Mouse (Mus musculus) cerebellum, adult 9-11 months (tissue): ENCODE results near the gene Hoxa4.

Experiments
- DNase-seq: peaks from one replicate; pipeline ENCODE4 v3.0.0; 2022

Gene Hoxa4

GRCm38 (mm10) chr6:52163366-52164031 is 28.1 kb downstream of the Hoxa4 start:
- DNase-seq = no peak

- DNase-seq = no peak
Observed at GRCm38 (mm10) chr6:52162611-52163365, 28.8 kb downstream of the Hoxa4 start.

GRCm38 (mm10) chr6:52162093-52162380 is 29.5 kb downstream of the Hoxa4 start:
- no peak for DNase-seq

GRCm38 (mm10) chr6:52161336-52162092 is 30.0 kb downstream of the Hoxa4 start:
- DNase-seq = no peak

- no peak for DNase-seq
Observed at GRCm38 (mm10) chr6:52160511-52161335, 30.8 kb downstream of the Hoxa4 start.

- DNase-seq = no peak
Observed at GRCm38 (mm10) chr6:52159979-52160378, 31.6 kb downstream of the Hoxa4 start.

GRCm38 (mm10) chr6:52159164-52159761 is 32.3 kb downstream of the Hoxa4 start:
- no peak for DNase-seq

GRCm38 (mm10) chr6:52158276-52159051 is 33.1 kb downstream of the Hoxa4 start, which contains the start of gene Hoxa1:
TSS of gene Hoxa1 (minus strand) at chr6:52158317.
- DNase-seq = no peak

GRCm38 (mm10) chr6:52157466-52158275 is 33.9 kb downstream of the Hoxa4 start:
- no peak for DNase-seq

GRCm38 (mm10) chr6:52156551-52157200 is 34.9 kb downstream of the Hoxa4 start:
- DNase-seq = no peak

GRCm38 (mm10) chr6:52155471-52155870 is 36.1 kb downstream of the Hoxa4 start:
- DNase-seq = no peak

- DNase-seq = no peak
Observed at GRCm38 (mm10) chr6:52154044-52154443, 37.5 kb downstream of the Hoxa4 start.

- no peak for DNase-seq
Observed at GRCm38 (mm10) chr6:52153270-52153669, 38.3 kb downstream of the Hoxa4 start.

GRCm38 (mm10) chr6:52152226-52153193 is 39.0 kb downstream of the Hoxa4 start:
- DNase-seq = no peak

GRCm38 (mm10) chr6:52151571-52151970 is 40.0 kb downstream of the Hoxa4 start:
- DNase-seq = no peak

GRCm38 (mm10) chr6:52150401-52150966 is 41.1 kb downstream of the Hoxa4 start:
- no peak for DNase-seq
